Comparison of ENCODE assay signal across 25 mouse cellular contexts in genomic region chr3:117664316-117664715, GRCm38 (mm10).
A peak's percentile ranks its signal among the peaks of the same experiment; 100 is the strongest.
DNase-seq lines count a peak whose midpoint lies in the region; ATAC-seq and TF ChIP-seq lines count a peak whose summit lies in the region.
"Had no signal": no experiment of that assay in that cellular context is flagged by ENCODE, and none has a peak within 500 bp of the region (broad histone marks: within the 10 kb centered on the region; RNA-seq: fewer than 3 reads in every experiment).

No protein-coding gene starts in this region.

- no peaks in the 10 kb centered on the region for H3K9me3 ChIP-seq in forebrain, postnatal 0 days (ENCODE audit: low read length)
- no peaks in the 10 kb centered on the region for H3K9me3 ChIP-seq in forebrain, embryonic 14.5 days (replicated peaks; ENCODE audit: control insufficient read depth, low read length)
- H3K9me3 ChIP-seq in kidney, embryonic 16.5 days (ENCODE audit: low read length) = no peaks in the 10 kb centered on the region
- H3K9me3 ChIP-seq in midbrain, embryonic 11.5 days (ENCODE audit: control insufficient read depth, low read length) = no peaks in the 10 kb centered on the region
- H3K9me3 ChIP-seq: G1E; heart, embryonic 10.5 days; heart, embryonic 15.5 days; hindbrain, embryonic 10.5 days; intestine, embryonic 15.5 days had no signal

- no peaks in the 10 kb centered on the region for H3K36me3 ChIP-seq in forebrain, postnatal 0 days (ENCODE audit: insufficient read depth)
- H3K36me3 ChIP-seq in forebrain, embryonic 14.5 days (ENCODE audit: control insufficient read depth, insufficient read depth, low read length) = no peaks in the 10 kb centered on the region
- H3K36me3 ChIP-seq in kidney, embryonic 16.5 days (ENCODE audit: insufficient read depth, low read length) = no peaks in the 10 kb centered on the region
- no peaks in the 10 kb centered on the region for H3K36me3 ChIP-seq in midbrain, embryonic 11.5 days (ENCODE audit: control insufficient read depth, insufficient read depth, low read length)
- H3K36me3 ChIP-seq: G1E; heart, embryonic 10.5 days; heart, embryonic 15.5 days; hindbrain, embryonic 10.5 days; intestine, embryonic 15.5 days had no signal

- peak; percentile 65 for ATAC-seq in forebrain, postnatal 0 days
- no peak for ATAC-seq in forebrain, embryonic 14.5 days
- ATAC-seq in kidney, embryonic 16.5 days (ENCODE audit: low FRiP score, low TSS enrichment) = 0 out of 2 replicates have a peak, but pooled peaks have one; percentile 15
- no peak for ATAC-seq in midbrain, embryonic 11.5 days (ENCODE audit: low FRiP score)
- no peak for ATAC-seq in megakaryocyte progenitor cell, adult 5-6 weeks (replicated peaks; ENCODE audit: poor library complexity)
- ATAC-seq: CD4-positive, CD25-positive, alpha-beta regulatory T cell, adult 4 months; intestine, embryonic 15.5 days; Patski had no signal

- H3K4me2 ChIP-seq in forebrain, postnatal 0 days (ENCODE audit: low read depth) = no peak overlapping the region
- H3K4me2 ChIP-seq in forebrain, embryonic 14.5 days (ENCODE audit: low read length) = no peak overlapping the region
- H3K4me2 ChIP-seq in kidney, embryonic 16.5 days (replicated peaks; ENCODE audit: low read depth, low read length) = no peak overlapping the region
- no peak overlapping the region for H3K4me2 ChIP-seq in midbrain, embryonic 11.5 days
- H3K4me2 ChIP-seq: heart, embryonic 15.5 days; hindbrain, embryonic 14.5 days; intestine, embryonic 15.5 days had no signal

- no peak overlapping the region for H3K9ac ChIP-seq in forebrain, postnatal 0 days
- no peak overlapping the region for H3K9ac ChIP-seq in forebrain, embryonic 14.5 days (ENCODE audit: low read length)
- no peak overlapping the region for H3K9ac ChIP-seq in kidney, embryonic 16.5 days (replicated peaks; ENCODE audit: low read length)
- no peak overlapping the region for H3K9ac ChIP-seq in midbrain, embryonic 11.5 days (ENCODE audit: low read length)
- H3K9ac ChIP-seq: heart, embryonic 15.5 days; hindbrain, embryonic 14.5 days; intestine, embryonic 15.5 days had no signal

- H3K4me3 ChIP-seq in forebrain, postnatal 0 days (ENCODE audit: low read depth, low read length) = no peak overlapping the region
- H3K4me3 ChIP-seq in forebrain, embryonic 14.5 days (ENCODE audit: low read depth, low read length) = no peak overlapping the region
- H3K4me3 ChIP-seq in kidney, embryonic 16.5 days (ENCODE audit: low read length) = no peak overlapping the region
- no peak overlapping the region for H3K4me3 ChIP-seq in midbrain, embryonic 11.5 days (ENCODE audit: low read depth, low read length)
- H3K4me3 ChIP-seq: heart, embryonic 10.5 days; heart, embryonic 15.5 days; hindbrain, embryonic 10.5 days; intestine, embryonic 15.5 days had no signal

- H3K4me1 ChIP-seq in forebrain, postnatal 0 days (ENCODE audit: insufficient read depth) = no peaks in the 10 kb centered on the region
- no peaks in the 10 kb centered on the region for H3K4me1 ChIP-seq in forebrain, embryonic 14.5 days (ENCODE audit: control insufficient read depth, insufficient read depth, low read length)
- H3K4me1 ChIP-seq in kidney, embryonic 16.5 days (ENCODE audit: insufficient read depth, low read length) = no peaks in the 10 kb centered on the region
- H3K4me1 ChIP-seq in midbrain, embryonic 11.5 days (ENCODE audit: control insufficient read depth, insufficient read depth, low read length) = no peaks in the 10 kb centered on the region
- H3K4me1 ChIP-seq: heart, embryonic 10.5 days; heart, embryonic 15.5 days; hindbrain, embryonic 10.5 days; intestine, embryonic 15.5 days had no signal

- WGBS in forebrain, postnatal 0 days = 35% methylated on average over 1 of the region's 1 CpGs
- 56% methylated on average over 1 of the region's 1 CpGs for WGBS in forebrain, embryonic 14.5 days
- 83% methylated on average over 1 of the region's 1 CpGs for WGBS in kidney, embryonic 16.5 days
- WGBS in midbrain, embryonic 11.5 days = 81% methylated on average over 1 of the region's 1 CpGs

- H3K27ac ChIP-seq in forebrain, postnatal 0 days (ENCODE audit: low read depth, low read length) = no peak overlapping the region
- H3K27ac ChIP-seq in forebrain, embryonic 14.5 days (ENCODE audit: low read depth, low read length) = no peak overlapping the region
- H3K27ac ChIP-seq in kidney, embryonic 16.5 days (ENCODE audit: low read length) = no peak overlapping the region
- no peak overlapping the region for H3K27ac ChIP-seq in midbrain, embryonic 11.5 days (ENCODE audit: low read depth, low read length)
- H3K27ac ChIP-seq: heart, embryonic 10.5 days; heart, embryonic 15.5 days; hindbrain, embryonic 10.5 days; hindbrain, embryonic 14.5 days; intestine, embryonic 15.5 days had no signal

- TF ChIP-seq CTCF in forebrain, postnatal 0 days (IDR thresholded peaks at IDR 0.05; ENCODE audit: low read depth) = no peak

- DNase-seq in forebrain, postnatal 0 days = peak; percentile 24
- DNase-seq in forebrain, embryonic 14.5 days (ENCODE audit: low spot score) = no peak
- DNase-seq in kidney, postnatal 4 days = no peak
- DNase-seq in MN1 (ENCODE audit: low spot score) = peak; percentile 24
- DNase-seq in brain, adult 2 months (ENCODE audit: low read depth, low spot score) = peak; percentile 72
- DNase-seq in midbrain, embryonic 11.5 days (ENCODE audit: low spot score, missing footprints) = no peak
- DNase-seq: adrenal gland, adult 2 months; adrenal gland, postnatal 25 days; B cell, adult 2 months; cerebellum, adult 11 months; cerebellum, adult 9-10 months; cerebellum, postnatal 25 days; gastrocnemius, postnatal 10 days; heart, adult 18-20 months; kidney, adult 18-20 months had no signal

- H3K27me3 ChIP-seq in forebrain, postnatal 0 days (ENCODE audit: insufficient read depth, low read length) = no peaks in the 10 kb centered on the region
- H3K27me3 ChIP-seq in forebrain, embryonic 14.5 days (replicated peaks; ENCODE audit: control insufficient read depth, insufficient read depth, low read length) = no peaks in the 10 kb centered on the region
- no peaks in the 10 kb centered on the region for H3K27me3 ChIP-seq in kidney, embryonic 16.5 days (ENCODE audit: insufficient read depth, low read length)
- H3K27me3 ChIP-seq in midbrain, embryonic 11.5 days (ENCODE audit: control insufficient read depth, insufficient read depth, low read length) = no peaks in the 10 kb centered on the region
- H3K27me3 ChIP-seq: heart, embryonic 15.5 days; intestine, embryonic 15.5 days; Patski had no signal

Comparison
In these comparisons a context has a peak if more than half of its experiments do, and no peak if none do; other contexts are left out.
1. ATAC-seq: peak in forebrain, postnatal 0 days (single experiment) and kidney, embryonic 16.5 days (single experiment); none in forebrain, embryonic 14.5 days (single experiment), midbrain, embryonic 11.5 days (single experiment) and megakaryocyte progenitor cell, adult 5-6 weeks (single experiment).
2. DNase-seq: peak in forebrain, postnatal 0 days (single experiment), MN1 (single experiment) and brain, adult 2 months (single experiment); none in forebrain, embryonic 14.5 days (single experiment), kidney, postnatal 4 days (0 of 2) and midbrain, embryonic 11.5 days (single experiment).